Mouse (Mus musculus) liver, adult 2 months (tissue): ENCODE results near the gene Kcnmb4. TPM values are rescaled to one million over a fixed set of nuclear protein-coding genes. Genes with fewer than 3 reads are reported as not detected.

Source experiments
- DNase-seq: peaks from one replicate; pipeline ENCODE4 v3.0.0-alpha.2; 2011; ENCODE audit warnings: low read depth, low spot score; ENCODE audit errors: extremely low read depth
- H3K27ac ChIP-seq: fragments of 200-500 bp; replicated peaks from 2 replicates; pipeline ENCODE4 v1.5.1; 2012; ENCODE audit warnings: low read depth, mild to moderate bottlenecking, control low read depth, inconsistent platforms, low read length; ENCODE audit not compliant: insufficient read depth
- H3K27me3 ChIP-seq: fragments of 200-500 bp; 2 replicates; pipeline ENCODE4 v1.6.1; 2012; ENCODE audit warnings: mild to moderate bottlenecking, moderate library complexity, low read length, inconsistent platforms; ENCODE audit not compliant: control insufficient read depth, insufficient read depth
- H3K36me3 ChIP-seq: fragments of 200-500 bp; 2 replicates; pipeline ENCODE4 v1.6.1; 2012; ENCODE audit warnings: low read length, inconsistent platforms; ENCODE audit not compliant: control insufficient read depth, insufficient read depth
- H3K4me1 ChIP-seq: fragments of 200-500 bp; 2 replicates; pipeline ENCODE4 v1.6.1; 2011; ENCODE audit warnings: low read length; ENCODE audit not compliant: control insufficient read depth, insufficient read depth
- H3K4me3 ChIP-seq: fragments of 200-500 bp; 2 replicates; pipeline ENCODE4 v1.5.1; 2011; ENCODE audit warnings: low read depth, mild to moderate bottlenecking, control low read depth, low read length, moderate library complexity; ENCODE audit not compliant: insufficient read depth
- H3K79me2 ChIP-seq: fragments of 200-500 bp; 2 replicates; pipeline ENCODE4 v1.6.1; 2012; ENCODE audit warnings: inconsistent platforms, mild to moderate bottlenecking, low read length, moderate library complexity; ENCODE audit not compliant: control insufficient read depth, insufficient read depth
- H3K9ac ChIP-seq: fragments of 200-500 bp; 2 replicates; pipeline ENCODE4 v1.6.1; 2012; ENCODE audit warnings: low read depth, mild to moderate bottlenecking, control low read depth, inconsistent platforms, low read length
- CTCF ChIP-seq: fragments of 200-500 bp; IDR thresholded peaks from 2 replicates; pipeline ENCODE4 v1.5.1; 2011; ENCODE audit warnings: low read depth, low read length, control low read depth
- POLR2A ChIP-seq: fragments of 200-500 bp; IDR thresholded peaks from 2 replicates; pipeline ENCODE4 v1.6.1; 2011; ENCODE audit warnings: low read length, control low read depth; ENCODE audit not compliant: insufficient read depth; ENCODE audit errors: extremely low read depth
- WGBS: fragments of 180-500 bp; shearing (Covaris S2); methylation state at CpG from one replicate; pipeline ENCODE4 v1.1.7; 2018; 5-methylcytosine and 5-hydroxymethylcytosine counted together
- polyA plus RNA-seq: library from polyadenylated mRNA; depleted of rRNA; stranded (reverse); fragments of >200 nt; gene quantifications from 2 replicates; pipeline ENCODE4 v1.2.3, GENCODE M21; 2012
- total RNA-seq: library from RNA; depleted of rRNA; stranded (reverse); fragments of >200 nt; gene quantifications from 2 replicates; pipeline ENCODE4 v1.2.3, GENCODE M21; 2014

The Kcnmb4 gene
- total and polyA plus RNA-seq, 2 experiments, result 0.06 to 0.18 TPM

DNA sequence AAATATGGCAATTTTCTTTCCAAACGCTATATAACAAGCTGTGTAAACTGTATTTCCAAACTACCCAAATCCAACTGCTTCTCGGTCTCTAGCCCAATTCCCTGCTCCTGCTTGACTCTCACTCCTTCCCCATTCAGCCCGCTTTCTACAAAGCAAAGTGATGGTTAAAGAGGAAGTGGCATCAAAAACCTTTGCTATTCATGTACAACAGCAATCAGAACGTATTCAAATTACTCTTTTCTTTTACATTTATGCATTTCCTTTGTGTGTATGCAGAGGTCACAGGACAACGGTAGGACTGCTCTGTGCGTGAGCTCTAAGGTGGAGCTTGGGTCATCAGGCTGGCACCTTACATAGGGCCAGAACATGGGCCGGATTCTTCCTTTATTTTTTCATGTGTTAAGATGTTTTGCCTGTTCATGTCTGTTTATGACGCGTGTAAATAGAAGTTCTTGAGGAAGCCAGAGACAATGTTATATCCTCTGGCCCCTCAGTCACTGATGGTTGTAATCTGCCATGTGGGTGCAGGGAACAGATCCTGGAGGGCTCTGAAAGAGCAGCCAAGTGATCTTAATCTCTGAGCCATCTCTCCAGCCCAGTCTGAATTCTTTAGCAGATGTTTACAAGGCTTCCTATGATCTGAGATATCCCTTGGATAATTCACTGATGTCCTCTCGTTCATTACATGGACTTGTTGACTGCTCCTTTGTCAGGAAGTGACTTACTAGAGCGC is 39.0 kb upstream of the Kcnmb4 start:
- DNase-seq, result no peak
- TF ChIP-seq POLR2A, result no peak
- no peak for TF ChIP-seq CTCF
- 92% methylated on average over 11 of the region's 11 CpGs for WGBS
- H3K36me3 ChIP-seq, result no peaks in the 10 kb centered on the region
- no peak overlapping the region for H3K27ac ChIP-seq
- H3K4me3 ChIP-seq, result no peak overlapping the region
- no peaks in the 10 kb centered on the region; the same call in 1 of the 2 replicates for H3K4me1 ChIP-seq
- no peaks in the 10 kb centered on the region for H3K27me3 ChIP-seq
- H3K9ac ChIP-seq, result no peak overlapping the region
- H3K79me2 ChIP-seq, result no peaks in the 10 kb centered on the region; the same call in 1 of the 2 replicates

DNA sequence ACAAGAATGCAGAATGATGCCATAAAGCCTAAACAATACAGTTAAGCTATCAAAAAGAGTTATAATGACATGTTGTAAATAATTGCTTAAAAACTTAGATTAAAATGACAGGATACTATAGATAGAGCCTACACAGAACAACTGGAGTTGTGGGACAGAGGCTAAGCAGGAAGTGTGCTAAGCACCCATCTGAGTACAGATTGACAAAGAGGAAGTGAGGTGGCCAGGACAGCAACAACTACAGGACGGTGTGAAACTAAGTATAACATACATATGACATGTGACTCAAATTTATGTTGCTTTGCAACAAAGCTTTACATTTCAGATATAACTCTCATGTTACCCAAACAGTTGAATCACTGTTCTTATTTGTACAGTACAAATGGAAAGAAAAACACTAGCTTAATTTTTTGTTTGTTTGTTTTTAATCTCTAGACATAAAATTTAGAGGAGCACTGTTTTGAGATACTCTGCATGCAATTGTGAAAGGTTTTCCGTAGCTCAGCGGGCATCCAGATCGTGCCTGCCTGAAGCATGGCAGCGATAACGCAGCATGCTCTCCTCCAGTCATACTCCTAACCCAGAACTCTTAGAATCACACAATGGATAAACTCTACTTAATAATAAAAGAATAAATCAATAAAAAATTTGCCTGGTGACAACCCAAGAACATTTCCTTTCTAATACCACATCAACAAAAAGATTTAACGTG is 31.8 kb upstream of the Kcnmb4 start:
- no peaks in the 10 kb centered on the region for H3K79me2 ChIP-seq
- no peak for TF ChIP-seq POLR2A
- no peak for TF ChIP-seq CTCF
- peaks cover 6% of the 10 kb centered on the region for H3K36me3 ChIP-seq
- H3K9ac ChIP-seq, result no peak overlapping the region
- 84% methylated on average over 7 of the region's 7 CpGs for WGBS
- no peak overlapping the region for H3K4me3 ChIP-seq
- no peak overlapping the region for H3K27ac ChIP-seq
- peaks cover 2% of the 10 kb centered on the region; the same call in 1 of the 2 replicates for H3K4me1 ChIP-seq
- no peak for DNase-seq
- H3K27me3 ChIP-seq, result no peaks in the 10 kb centered on the region

DNA sequence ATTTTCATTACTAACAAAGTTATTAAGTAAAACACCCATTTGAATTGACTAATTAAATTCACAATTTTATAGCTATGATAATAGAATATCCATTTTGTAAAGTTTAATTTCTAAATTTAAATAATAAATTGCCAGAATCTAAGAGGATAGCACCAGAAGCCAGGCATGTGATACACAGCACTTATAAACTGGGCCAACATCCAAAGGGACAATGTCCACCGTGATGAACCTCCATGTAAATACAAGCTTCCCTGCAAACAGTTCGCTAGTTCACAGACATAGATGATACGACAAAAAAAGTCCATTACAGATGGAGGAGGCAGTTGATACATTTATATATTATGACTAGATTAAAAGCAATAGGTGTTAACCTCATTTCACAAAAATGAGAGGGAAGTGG is 19.1 kb upstream of the Kcnmb4 start:
- TF ChIP-seq POLR2A (no peak), CTCF (no peak)
- no peak overlapping the region for H3K9ac ChIP-seq
- peak; percentile 91 for DNase-seq
- H3K36me3 ChIP-seq, result peaks cover 38% of the 10 kb centered on the region
- H3K4me1 ChIP-seq, result no peaks in the 10 kb centered on the region; the same call in 1 of the 2 replicates
- no peak overlapping the region for H3K27ac ChIP-seq
- H3K79me2 ChIP-seq, result no peaks in the 10 kb centered on the region; the same call in 1 of the 2 replicates
- no peak overlapping the region for H3K4me3 ChIP-seq
- WGBS, result 20% methylated on average over 3 of the region's 3 CpGs
- no peaks in the 10 kb centered on the region for H3K27me3 ChIP-seq

DNA sequence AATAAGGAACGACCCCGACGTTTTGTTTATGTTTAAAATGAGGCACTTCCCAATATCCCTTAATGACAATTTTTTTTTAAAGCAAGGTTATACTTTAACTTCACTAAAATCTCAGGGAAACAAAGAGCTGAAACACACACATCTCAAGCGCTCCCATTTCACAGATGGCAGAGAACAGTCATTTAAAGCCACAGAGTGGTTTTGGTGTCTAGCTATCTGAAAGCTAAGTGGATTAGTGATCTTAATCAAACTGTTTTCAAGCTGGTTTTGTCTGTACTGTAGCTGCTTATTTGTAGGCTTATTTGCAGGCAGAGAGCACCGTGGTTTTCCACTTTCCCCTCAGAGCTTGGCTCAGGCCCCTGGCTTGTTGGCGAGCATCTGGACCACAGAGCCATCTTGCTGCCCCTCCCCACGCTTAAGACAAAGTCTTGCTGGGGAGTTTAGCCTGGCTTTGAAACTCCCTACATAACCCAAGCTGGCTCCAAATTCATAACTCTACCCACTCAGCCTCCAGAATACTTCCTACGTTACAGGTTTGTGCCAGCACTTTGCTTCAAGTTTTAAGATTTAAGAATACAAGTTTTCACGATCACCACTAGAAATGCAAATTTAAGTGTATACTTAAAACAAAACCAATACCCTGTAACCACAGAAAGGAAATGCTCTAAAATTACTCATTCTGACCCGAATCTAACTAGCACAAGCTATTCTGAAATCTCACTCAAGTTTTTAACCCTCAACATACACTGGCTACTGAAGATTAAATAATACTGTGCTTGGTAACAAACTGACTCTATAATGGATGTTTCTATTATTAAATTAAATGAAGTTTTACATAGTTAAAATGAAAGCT is 13.4 kb upstream of the Kcnmb4 start:
- Histone ChIP-seq H3K36me3 (peaks cover 37% of the 10 kb centered on the region), H3K9ac (no peak overlapping the region), H3K4me3 (no peak overlapping the region), H3K79me2 (no peaks in the 10 kb centered on the region; the same call in 1 of the 2 replicates), H3K4me1 (no peaks in the 10 kb centered on the region), H3K27ac (no peak overlapping the region), H3K27me3 (no peaks in the 10 kb centered on the region)
- DNase-seq, result no peak
- WGBS, result 84% methylated on average over 10 of the region's 10 CpGs
- TF ChIP-seq CTCF (no peak), POLR2A (no peak)

DNA sequence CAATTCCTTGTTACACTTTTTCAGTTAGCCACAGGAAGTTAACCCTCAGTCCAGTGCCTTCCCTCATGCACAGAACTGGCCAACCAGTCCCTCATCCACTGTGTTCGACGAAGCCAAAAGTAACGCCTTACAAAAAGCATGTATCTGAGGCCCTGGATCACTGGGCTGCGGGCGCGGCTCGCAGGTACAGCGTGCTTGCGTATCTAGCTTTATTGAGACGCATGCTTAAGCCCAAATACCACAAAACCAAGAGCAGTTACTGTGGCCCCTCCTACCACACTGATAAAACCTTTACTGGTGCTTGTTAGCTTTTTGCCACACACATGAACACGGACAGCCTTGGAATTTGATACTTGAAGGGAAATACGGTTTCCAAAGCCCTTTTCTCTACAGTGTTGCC is 8.2 kb upstream of the Kcnmb4 start:
- peaks cover 23% of the 10 kb centered on the region for H3K36me3 ChIP-seq
- TF ChIP-seq POLR2A, result no peak
- TF ChIP-seq CTCF, result no peak
- WGBS, result 91% methylated on average over 12 of the region's 12 CpGs
- H3K9ac ChIP-seq, result no peak overlapping the region
- DNase-seq, result no peak
- no peak overlapping the region for H3K27ac ChIP-seq
- no peaks in the 10 kb centered on the region for H3K27me3 ChIP-seq
- H3K4me1 ChIP-seq, result no peaks in the 10 kb centered on the region
- no peak overlapping the region for H3K4me3 ChIP-seq
- no peaks in the 10 kb centered on the region for H3K79me2 ChIP-seq
